Mouse (Mus musculus) erythroblast, adult 5-6 weeks (primary cell): ENCODE results near the gene Gm10147. TPM values are rescaled to one million over a fixed set of nuclear protein-coding genes. Genes with fewer than 3 reads are reported as not detected.
"Not testable (repeated sequence)": the region's sequence is repeated elsewhere in the genome, so short reads cannot be mapped to it uniquely, and the experiment has no call there.

Experiments used
- ATAC-seq: replicated peaks from 2 replicates; pipeline ENCODE4 v1.8.0; 2016; ENCODE audit warnings: moderate number of reproducible peaks, mild to moderate bottlenecking, moderate TSS enrichment, inconsistent platforms; ENCODE audit not compliant: poor library complexity, low FRiP score, severe bottlenecking
- total RNA-seq, 2 experiments: library from RNA; stranded (forward) in 1 of 2; stranded (reverse) in 1 of 2; fragments of 150-400 nt in 1 of 2; fragments of 200-764, 138-1000 nt in 1 of 2; gene quantifications; 2 replicates each; pipeline versions ENCODE4 v1.2.3 to v1.2.4; 2015 to 2017; ENCODE audit warnings: low replicate concordance in 2 of 2

Gm10147 gene
- not detected in 2 replicates for total RNA-seq (2015; ENCODE audit: low replicate concordance)
- not detected in 2 replicates for total RNA-seq (2017; ENCODE audit: low replicate concordance)

- not testable (repeated sequence) for ATAC-seq
Observed at GRCm38 (mm10) chrX:28607742-28608141, at the start of gene Gm10147. TSS of gene Gm10147 (minus strand) at chrX:28607842.
